Mouse (Mus musculus): ENCODE data around the gene Gpr142.

Gene Gpr142

DNA sequence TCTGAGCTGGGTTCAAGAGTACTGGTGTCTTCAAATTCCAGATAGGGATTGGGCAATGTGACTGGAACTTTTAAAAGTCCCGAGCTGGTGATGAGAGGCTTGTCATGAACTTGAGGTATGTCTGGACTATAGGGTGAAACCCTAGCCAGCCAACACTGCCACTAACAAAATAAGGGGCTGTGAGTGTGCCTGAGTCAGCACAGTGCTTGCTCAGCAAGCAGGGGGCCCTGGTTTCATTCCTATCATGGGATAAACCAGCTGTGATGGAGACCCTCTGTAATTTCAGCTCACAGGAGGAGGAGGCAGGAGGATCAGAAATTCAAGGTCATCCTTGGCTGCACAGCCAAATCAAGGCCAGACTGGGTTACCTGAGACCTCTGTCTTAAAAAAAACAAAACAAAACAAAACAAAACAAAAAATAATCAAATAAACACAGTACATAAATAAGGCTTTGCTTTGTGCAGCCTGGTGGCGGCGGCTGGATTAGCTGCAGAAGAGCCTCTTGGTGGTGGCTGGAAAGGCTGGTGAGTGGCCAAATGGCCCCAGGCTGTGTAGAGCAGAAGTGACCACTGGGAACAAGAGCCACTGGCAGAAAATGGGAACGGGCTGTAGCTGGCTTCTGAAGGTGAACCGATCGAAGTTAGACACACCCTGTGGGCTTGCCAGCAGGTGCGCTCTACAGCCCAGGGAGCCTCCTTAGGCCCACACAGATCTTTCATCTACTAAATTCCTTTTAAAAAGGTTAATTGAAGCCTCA lies 45.9 kb downstream of the Gpr142 start:
- DNase-seq (ENCODE audit: low read depth) = no peak

DNA sequence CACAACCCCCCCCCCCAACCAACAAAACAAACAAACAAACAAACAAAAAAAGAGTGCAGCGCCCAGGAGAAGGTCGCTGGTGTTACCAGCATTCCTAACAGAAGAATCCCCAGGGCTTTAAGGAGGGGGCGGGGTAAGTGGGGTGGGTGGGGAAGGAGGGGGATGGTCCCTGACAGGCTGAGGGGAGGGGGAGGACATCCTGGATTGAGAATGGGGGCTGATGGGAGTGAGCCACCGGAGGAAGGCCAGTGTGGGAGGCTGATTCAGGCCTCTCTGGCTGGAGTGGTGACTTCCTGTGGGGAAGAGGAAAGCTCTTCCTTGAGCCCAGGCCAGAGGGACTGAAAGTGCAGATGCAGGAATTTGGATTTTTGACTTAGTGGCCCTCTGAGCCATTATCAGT lies 47.6 kb downstream of the Gpr142 start:
- DNase-seq (ENCODE audit: low read depth) = no peak

DNA sequence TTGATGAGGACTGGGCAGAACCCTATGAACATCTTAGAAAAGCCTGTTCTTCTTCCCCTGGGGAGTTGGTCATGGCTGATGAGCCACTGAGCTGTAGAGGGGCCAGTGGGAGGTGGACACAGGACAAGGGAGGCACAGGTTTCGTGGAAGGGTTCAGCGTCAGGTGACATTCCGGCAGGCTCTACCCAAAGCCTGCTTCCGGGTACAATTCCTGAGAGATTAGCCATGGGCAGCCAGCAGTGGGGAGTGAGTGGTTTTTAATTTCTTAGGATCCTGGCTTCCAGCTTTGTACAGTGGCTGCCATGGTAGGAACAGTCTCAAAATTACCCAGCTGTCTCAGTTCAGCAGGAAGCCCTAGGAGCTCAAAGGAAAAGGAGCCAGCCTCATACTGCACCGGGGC lies 48.3 kb downstream of the Gpr142 start:
- DNase-seq (ENCODE audit: low read depth) = no peak

DNA sequence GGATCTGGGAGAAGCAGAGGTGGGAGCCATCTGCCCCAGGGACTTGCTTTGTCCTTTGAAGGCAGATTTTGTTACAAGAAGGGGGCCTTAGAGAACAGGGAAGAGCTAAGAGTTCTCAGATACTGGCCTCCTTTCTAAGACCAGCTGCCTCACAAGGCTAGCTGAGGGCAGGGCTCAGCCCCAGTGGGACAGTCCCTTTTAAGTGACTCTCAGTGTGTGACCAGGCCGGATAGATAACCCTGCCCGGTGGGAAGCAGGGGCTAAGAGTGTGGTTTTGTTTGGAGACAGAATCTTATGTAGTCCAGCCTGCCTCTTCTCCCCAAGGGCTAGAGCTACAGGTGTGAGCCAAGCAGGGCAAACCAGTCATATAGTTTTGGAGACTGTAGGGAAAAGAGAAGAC lies 50.8 kb downstream of the Gpr142 start:
- DNase-seq (ENCODE audit: low read depth) = no peak

DNA sequence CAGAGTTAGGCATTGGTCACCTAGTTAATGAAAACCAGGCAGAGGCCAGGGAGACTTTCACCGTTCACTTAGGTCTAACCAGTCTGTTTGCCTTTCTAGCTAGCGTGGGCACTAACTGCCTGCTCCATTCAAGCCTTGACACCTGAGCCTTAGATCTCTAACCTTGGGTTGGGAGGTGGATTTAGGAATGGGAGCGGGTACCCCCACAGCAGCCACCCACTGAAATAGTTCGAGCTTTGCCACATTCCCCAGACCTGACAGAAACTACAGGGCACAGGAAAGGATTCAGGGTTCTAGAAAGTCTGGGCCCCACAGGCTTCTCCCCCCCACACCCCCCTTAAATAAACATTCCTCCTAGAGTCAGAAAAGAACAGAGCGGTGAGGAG lies 51.3 kb downstream of the Gpr142 start:
- DNase-seq (ENCODE audit: low read depth) = no peak

DNA sequence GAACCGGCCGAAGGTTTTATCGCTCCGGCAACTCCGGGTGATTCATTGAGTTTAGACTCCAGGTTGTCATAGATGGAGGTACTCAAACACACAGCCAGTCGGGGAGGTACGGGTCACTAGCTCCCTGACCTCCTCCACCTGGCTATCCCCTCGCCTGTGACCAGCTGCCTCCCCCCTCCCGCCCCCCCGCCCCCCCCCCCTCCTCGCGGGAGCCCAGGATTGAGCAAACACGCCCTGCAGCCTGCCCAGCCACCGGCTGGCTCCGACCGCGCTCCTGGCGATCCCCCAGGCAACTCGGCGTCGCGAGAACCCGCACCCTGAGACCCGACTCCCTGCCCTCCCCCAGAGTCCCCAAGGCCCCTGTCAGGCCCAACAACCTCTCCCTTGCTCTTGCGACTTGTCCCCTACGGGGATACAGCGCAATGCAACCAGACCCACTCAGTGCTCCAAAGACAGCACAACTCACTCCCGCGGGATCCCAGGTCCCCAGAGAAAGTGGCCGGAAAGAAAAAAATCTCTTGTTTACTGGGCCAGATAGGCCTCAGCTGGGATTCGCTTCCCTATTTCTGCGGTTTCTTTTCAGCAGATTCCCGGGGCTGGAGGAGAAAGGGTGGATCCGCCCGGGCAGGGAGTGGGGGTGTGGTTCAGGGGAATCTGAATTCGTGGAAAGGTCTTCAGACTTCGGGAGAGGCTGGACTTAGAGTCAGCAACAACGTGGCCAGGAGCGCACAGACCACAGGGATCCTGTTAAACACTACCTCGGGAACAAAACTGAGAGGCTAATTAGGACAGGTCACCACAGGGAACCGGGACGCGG lies 51.9 kb downstream of the Gpr142 start, which contains the start of gene Gprc5c:
Gene Gprc5c (plus strand): TSS at position 701 of the 817 bp plus-strand sequence.
- DNase-seq (ENCODE audit: low read depth) = peak; percentile 14

DNA sequence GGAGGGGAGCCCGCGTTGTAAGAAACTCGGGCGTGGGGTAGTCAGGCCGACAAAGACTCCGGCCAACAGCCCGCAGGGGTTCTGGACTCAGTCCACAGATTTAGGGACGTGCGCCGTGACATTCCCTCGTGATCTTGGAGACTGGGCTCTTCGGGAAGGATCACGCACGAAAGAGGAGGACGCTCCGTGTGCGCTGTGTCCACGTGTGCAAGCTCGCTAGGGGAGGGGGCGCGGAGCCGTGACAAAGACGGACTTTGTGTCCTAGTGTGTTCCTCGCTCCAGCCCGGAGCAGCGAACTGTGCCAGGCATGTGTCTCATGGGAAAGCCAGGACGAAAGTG lies 52.5 kb downstream of the Gpr142 start:
- no peak for DNase-seq (ENCODE audit: low read depth)

DNA sequence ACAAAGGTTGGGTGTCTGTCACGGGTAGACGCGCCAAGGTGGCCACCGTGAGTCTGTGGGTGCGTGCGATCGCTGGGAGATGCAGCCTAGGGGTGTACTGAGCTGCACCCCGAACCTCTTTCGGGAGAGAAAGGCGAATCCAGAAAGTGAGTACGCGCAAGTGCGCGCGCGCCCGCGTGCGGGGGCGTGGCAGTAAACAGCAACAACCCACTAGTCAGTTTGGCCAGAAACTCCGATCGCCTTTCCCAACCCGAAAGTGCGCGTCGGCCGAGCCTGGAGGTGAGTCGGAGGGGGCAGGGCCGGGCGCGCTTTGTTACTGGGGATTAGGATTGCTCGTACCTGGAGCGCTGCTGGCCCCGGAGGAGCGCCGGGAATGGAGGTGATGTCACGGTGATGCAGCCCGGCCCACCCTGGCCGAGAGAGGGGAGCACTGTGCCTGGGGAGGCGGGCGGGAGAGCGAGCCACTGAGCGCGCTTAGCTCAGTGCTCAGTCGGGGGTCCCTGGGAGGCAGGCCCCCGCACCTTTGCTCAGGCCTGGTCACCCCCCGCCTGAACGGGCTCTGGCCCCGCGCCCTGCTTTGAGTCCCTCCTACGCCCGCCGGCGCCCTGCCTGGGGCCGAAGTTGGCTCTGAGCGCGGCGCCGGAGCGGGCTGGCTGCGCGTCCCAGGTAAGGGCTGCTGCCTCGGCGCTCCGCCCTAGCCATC lies 53.0 kb downstream of the Gpr142 start:
- DNase-seq (ENCODE audit: low read depth) = peak; percentile 21

DNA sequence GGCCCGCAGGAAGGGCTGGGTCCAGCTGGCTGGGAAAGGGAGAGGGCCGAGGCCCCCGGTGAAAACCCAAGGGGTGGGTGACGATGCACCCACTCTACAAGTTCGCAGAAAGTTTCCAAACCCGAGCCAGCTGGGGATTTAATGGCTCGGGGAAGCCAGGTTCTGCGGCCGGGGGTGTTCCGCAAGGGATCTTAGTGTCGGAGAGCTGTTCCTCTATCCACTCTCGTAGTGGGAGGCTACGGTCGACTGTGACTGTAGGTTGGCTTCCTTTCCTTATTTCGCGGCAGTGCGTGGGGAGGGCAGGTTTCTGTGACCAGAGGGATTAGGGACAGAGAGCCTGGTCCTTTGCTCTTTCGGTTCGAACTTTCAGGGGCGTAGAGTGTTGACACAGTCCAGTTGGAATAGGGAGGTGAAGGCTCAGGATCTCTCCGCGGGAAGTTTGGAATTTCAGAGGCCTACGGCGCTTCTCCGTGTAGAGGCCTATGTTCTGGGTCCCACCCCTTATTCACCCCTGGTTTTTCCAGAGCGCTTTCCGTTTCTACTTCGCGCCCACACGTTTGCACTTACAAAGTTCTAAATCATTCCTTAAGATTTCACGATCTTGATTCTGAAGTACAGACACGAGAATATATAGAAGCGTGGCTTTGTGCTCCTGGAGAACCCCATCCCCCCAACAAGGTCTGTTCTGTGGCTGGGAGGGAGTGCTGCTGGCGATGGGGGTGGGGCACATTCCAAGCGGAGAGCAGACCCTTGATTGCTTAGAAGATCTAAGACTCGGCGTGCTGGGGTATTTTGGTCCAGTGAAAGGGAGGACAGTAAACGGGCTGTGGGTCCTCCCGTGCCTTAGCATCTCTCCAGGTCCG lies 53.8 kb downstream of the Gpr142 start:
- no peak for DNase-seq (ENCODE audit: low read depth)

DNA sequence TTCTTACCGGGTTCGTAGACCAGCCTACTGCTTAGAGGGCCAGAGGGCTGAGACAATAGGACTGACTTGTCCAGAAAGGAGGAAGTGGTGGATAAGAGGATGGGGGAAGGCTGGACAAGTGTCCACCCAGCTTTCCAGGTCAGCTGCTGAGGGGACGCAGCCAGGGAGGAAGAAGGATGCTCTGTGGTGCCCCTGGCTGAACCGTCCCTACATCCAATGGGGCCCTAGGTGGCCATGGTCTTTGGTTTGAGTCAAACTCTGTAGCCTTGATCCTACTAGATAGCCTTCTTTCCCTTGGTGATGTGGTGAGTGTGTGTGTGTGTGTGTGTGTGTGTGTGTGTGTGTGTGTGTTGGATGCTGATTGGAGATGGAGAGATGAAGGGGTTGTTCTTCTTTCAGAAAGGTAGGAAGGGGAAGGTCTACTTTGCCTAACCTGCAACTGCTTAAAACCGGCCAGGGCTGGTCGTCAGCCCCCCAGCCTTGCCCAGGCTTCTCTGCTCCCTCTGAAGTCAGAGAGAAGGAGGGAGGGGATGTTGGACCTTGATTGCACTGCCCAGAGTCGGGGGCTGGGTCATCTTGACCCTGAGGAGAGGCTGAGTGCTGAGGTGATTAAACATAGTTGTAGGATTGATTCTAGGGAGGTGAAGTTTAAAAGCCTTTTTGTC lies 54.6 kb downstream of the Gpr142 start:
- DNase-seq (ENCODE audit: low read depth) = no peak

DNA sequence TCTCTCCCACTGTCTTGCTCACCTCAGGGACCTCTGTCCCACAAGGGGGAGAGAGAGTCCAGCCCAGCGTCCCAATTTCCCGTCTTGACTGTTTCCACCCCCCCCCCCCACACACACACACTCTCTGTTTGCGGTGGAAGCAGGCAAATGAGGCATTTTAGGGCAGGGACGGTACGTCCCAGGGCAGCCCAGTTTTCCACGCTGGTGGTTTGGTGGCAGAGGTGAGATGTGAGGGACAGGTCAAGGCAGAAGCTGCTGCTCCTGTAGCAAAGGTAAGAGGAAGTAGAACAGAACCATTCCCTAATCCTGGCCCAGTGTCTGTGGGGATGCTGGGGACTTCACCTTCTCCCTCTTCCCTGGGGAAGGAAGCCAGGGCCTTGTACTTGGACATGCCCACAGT lies 55.9 kb downstream of the Gpr142 start:
- no peak for DNase-seq (ENCODE audit: low read depth)

DNA sequence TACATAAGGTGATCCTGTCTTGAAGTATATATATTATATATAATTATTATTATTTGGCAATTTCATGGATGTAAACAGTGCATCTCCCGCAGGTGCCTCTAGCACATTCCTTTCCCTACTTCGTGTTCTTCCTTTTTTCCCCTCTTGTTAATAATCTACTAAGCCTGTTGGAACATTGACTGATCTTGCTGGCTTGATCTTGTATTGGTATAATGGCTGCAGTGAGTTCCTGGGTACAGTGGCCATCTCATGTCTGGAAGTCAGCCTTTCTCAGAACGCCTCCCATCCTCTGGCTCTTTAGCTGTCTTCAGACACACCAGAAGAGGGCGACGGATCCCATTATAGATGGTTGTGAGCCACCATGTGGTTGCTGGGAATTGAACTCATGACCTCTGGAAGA lies 57.4 kb downstream of the Gpr142 start:
- DNase-seq (ENCODE audit: low read depth) = no peak
